Mouse (Mus musculus) telencephalon, adult 2 months (tissue): ENCODE measurements at regions not wholly inside any gene's neighbourhood (a gene's known extent, or its start where the extent isn't known, plus 50 kb on each side); places are given as distances from the start of the nearest gene placed in this dataset.

ENCODE experiments used
- DNase-seq: peaks from one replicate; pipeline ENCODE4 v3.0.0-alpha.2; 2011; ENCODE audit warnings: low read depth, low spot score

DNA sequence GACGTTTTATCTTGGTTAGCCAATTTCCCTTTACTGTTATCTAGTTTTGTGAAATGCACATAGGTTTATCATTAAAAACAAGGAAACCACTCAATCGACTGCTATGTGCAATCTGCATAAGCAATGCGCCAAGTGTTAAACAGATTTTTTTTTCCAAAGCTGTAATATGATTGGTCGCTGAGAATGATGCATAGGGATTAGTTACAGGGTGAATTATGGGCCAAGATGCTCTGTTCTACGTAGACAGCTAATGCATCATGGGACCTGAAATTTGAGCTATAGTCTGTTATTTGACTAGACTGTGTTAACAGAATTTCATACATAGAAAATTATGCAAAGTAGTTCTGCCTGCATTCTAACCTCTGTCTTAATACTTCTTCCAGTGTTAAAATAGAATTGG, 284.0 kb downstream of the Basp1 start:
- no peak for DNase-seq

DNA sequence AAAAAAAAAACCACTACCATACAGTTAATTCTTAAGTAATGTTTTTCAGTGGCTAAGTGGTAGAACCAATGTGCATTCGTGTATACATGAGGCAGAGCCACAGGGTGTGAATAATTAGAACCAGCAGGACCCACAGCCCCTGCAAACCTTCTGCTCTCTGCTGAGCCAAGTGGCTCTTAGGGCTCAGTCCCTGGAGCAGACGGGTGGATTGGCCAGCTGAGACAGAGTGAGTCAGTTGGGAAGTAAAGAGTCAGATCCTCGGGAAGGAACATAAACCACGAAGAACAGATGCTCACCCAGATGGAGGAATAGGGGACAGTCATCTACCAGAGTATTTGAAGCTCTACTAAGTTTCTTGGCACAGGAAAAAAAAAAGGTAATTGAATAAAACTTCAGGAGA, 293.1 kb downstream of the Basp1 start:
- DNase-seq, result peak; percentile 57

DNA sequence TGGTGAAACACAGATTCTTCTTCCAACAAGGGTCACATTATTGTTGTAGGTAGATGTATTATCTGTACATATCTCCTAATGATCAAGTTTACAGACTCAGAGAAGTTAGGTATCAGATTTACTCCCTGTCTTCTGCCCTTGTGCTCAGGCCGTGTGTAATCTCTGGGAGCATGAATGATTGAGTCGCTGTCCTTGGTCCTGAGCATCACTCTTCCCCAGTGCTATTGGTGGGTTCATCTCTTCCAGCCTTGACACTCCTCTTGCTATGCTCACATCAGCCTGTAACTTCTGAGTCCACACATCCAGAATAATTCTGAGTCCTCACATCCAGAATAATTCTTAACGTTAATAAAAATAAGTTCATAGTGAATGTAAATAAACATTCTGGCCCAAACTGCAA, 295.6 kb downstream of the Basp1 start:
- DNase-seq, result no peak

DNA sequence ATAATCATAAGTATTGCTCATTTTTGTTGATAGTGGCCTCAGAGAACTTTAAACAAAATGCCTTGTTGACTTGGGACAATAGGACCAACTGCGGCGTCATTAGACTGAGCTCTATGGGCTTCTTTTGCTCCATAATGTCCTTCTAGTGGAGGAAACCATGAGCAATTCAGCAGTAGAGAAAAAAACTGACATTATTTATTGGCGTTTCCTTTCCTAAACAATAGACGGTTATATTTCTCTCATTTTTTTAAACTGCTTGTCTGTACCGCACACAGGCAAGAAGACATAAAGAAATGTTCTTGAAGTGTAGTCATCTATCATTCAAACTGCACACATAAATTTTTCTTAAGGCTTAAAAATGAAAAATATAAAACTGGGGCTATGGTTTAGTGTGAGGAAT, 310.8 kb downstream of the Basp1 start:
- DNase-seq, result no peak

DNA sequence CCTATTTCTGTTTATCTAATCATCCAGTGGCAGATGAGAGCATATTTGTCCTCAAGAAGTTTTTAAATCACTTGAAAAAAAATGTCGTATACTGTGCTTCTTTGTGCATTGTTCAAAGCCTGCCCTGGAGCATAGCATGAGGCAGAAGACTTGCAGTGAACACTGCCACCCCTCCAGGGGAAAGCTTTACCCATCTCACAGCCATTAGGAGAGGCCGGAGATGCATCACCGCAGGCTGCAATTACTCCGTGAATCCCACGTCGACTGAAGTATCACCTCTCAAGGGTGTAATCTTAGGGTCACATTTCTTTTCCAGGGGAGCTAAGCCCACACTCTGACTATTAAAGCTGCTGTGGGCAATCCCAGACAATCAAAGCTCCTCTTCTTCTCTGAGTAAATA, 319.8 kb downstream of the Basp1 start:
- no peak for DNase-seq

DNA sequence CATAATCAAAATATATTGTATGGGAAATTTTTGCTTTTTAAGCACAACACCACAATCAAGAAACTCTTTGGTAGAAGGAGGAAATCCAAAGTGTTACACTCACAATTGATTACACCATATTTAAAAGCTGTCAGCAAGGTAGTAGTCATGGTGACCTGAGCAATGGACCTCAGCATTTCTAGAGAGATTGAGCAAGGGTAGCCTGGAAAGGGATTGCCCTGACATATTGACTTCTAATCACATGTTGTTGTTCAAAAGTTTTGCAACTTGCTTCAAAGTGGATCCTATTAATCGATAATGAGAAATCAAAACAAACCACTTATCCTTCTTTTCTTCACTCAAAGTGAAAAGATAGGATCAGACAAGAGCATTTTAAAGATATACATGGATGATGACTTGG, 343.9 kb downstream of the Basp1 start:
- no peak for DNase-seq

DNA sequence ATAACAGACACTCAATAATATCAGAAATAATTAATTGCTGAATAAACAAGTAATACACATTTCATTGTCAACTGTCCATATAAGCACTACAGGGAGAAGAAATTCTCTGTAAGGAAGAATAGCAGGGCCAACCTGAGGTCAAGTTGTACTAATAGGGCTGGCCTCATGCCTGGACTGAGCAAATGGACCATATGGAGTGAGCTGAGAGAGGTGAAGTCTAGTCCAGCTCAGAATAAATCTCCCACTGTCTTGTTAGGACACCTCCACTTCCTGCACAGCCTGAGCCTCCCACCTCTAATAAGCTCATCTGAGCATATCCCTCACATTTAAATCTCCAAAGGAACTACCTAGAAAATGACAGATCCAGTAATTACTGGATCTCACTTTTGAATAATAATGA, 354.2 kb downstream of the Basp1 start:
- no peak for DNase-seq

DNA sequence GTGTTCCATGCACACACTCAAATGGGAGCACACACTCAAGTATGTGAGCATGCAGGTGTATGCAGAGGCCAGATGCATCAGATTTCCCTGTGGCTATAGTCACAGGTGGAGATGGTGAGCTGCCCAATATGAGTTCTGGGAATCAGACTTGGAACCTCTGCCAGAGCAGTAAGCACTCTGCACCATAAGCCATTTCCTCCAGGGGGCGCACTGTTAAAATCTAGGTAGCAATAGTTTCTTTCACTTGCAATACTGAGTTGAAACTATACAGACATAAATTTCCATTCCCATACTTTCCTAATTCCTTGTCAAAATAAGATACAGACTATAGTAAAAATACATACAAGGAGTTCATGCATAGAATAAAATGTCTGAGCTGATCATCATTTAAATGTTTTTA, 365.7 kb downstream of the Basp1 start:
- DNase-seq, result no peak

DNA sequence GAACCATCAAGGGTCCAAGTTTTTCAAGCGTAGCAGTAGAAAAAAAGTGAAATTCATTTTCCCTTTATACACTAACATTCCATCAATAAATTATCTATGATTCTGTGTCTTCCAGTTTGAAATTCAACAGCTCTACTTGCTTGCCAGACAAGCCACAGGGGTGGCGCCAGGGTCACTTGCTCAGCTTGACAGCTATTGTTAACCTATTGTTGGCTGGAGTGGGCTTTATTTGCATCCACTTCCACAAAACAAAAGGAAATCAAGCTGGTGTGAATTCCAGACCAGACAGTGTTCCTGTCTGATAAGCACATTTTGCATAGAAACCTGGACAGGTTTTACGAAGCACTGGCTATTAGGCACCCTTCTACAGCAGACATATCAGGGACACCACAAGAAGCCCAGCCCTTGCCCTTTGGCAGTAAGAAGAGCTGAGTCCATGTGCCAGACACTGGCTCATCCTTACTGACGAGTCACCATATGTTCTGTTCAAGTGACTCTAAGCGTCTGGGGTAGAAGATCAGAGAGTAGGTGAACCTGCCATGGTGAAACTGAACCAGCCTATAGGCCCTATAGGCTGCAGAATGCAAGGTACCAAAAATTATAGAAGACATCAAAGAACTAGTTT, 366.9 kb downstream of the Basp1 start:
- DNase-seq, result no peak

DNA sequence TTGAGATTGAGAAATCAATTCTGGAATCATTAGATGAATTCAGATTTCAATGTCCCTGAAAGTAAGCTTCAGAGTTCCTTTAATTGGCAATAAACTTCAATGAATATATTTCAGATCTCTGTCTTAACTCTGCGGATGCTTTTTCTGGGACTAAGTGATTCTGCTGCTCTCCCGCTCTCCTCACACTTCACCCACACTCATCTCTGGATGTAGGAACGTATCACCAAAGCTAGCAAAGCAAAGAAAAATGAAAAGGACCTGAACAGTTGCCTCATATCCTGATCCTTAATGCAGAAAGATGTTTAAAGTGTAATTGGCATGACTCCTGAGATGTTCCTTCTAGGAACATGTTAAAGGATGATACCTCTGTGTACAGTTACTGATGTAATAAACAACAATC, 377.3 kb downstream of the Basp1 start:
- DNase-seq, result peak; percentile 82

DNA sequence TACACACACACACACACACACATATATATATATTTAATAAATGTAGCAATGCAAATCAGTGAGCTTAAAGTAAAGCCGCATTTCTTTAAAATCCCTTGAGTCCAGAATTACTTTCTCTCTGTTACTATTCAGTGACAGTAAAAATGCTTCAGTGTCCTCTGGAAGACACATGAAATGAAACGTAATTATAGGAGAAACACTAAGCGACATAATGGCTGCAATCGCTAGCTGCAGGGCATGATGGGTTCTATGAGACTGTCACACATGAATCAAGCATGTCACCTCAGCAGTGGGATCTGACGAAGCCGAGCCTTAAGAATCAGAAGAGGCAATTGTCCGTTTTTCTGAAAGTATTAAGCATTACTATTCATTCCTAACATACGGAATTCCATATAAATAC, 385.7 kb downstream of the Basp1 start:
- DNase-seq, result no peak

DNA sequence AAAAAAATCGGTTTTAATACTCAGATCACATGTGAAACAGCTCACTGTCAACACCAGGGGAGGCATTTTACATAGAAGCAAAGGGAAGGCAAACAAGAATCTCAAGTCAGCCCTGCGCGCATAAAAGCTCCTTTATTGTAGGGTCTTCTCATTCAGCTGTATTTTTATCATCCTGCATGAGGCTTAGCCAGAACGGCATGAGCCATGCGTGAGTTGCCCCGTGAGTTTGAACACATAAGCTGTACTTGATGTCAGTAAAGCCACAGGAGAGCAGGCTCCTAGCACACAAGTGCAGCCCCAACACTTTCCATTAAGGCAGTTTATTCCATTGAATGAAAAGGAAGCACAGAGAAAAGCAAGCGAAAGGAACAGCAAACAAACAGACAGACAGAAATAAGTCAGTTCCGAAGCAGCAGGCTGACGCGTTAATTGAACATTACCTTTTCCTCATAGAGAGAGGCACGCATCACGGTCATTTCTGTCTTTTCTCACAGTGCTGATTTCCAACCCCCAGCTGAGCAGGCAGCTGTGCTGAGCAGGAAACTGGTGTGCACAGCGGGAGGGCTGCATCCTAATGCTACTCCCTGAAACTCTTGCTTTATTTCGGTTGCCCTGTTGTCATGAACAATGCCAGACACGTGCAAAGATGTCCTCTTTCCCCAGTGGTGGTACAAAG, 386.6 kb downstream of the Basp1 start:
- DNase-seq, result no peak

DNA sequence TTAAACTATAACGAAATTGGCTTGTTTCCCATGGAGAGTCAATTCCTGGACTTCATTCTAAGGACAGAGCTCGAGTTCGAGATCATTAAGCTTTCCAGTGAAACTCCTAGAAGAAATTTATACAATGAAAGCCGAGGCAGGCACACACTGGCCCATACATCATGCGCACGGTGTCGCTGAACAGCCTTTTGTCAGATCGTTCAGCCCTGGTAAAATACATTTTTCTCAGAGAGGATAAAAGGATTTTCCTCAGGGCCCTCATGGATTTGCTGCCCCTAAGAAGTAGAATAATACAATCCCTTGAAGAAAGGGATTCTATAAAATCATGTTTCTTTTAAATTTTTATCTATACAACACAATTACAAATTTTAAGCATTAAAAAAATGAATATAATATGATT, 387.2 kb downstream of the Basp1 start:
- DNase-seq, result no peak

DNA sequence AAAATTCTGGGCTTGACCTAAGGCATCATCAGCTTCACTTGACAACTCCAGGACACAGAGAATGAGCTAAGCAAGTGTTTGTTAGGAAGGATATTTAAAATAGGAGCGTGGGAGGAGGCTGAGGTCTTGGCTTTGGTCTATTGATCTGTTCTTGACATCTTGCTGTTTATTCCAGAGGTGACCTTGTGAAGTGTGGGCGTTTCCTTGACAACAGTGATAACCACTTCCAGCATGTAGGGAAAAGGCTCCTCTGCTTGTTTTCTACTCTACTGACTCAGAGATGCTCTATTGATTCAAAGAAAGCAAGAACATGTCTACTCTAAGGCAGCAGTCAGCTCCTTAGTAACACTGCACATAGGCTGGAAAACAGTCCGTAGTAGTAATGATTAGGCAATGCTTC, 392.6 kb downstream of the Basp1 start:
- no peak for DNase-seq

DNA sequence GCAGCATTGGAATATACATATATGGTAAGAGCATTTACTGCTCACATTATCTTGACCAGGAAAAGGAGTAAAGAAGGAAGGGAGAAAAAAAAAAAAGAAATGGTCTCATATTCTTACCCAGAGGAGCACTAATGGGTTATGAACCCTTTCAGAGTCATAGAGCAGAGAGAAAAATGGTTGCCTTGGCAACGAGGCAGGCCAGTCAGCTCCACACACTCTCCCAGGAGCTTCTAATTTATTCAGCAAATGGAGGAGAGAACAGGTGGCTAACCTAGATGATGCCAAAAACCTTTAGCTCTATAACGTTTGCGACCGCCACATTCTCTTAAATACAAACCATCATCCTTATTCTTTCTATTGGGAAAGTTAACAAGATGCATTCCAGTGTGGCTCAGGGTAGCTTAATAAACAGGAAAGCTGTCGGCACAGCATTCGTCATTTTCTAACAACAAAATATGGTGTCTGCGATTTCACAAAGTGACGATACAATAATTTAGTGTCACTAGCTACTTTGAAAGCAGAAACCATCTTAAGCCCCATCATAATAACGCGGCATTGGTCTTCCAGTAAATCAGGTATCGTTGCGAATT, 394.1 kb downstream of the Basp1 start:
- DNase-seq, result peak; percentile 75

DNA sequence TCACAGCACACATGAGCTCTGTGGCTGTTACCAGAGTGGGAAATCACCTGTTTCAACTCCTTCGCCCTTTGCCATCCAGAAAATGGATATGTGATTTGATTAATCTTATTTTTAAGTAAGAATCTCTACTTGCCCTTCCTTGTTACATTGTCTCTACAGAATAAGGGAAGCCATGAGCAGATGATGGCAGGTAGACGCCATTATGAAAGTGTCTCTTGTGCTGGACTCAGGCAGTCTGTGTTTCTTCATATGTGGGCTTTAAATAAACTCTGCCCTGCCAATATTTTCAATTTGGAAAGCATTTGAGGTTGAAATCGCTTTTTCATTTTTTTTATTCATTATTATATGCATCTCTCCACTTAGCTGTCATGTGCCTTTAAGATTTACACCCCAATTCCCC, 394.6 kb downstream of the Basp1 start:
- no peak for DNase-seq

DNA sequence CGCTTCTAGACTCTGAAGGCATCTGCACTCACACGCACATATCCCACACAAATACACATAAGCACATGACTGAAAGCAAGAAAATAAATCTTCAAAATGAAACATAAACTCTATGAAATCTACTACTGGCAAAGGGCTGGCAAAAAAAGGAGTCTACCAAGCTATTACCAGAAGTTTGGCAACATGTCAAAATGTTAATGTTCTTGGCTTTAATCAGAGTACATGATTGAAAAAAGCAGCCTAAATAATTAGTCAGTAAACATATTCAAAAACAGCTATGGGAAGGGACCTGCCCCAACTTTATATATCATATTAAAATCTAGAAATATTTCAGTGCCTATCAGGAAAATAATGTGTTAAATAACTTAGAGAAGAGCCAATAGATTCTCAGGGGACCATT, 405.8 kb downstream of the Basp1 start:
- no peak for DNase-seq

DNA sequence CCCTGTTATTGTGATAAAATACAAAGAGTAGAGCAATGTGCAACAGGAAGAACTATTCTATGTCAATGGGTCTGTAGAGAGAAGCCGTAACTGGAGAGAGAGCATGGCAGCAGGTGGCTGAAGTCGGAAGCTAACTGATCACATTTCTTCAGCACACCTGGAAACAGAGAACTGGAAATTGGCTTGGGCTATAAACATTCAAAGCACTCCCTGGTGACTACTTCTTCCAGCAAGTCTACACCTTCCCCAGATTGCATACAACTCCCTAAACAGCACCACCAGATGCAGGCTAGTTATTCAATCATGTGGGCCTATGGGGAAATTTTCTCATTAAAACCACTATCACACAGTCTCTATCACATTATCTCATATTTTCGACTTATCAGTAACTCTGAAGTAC, 413.4 kb downstream of the Basp1 start:
- no peak for DNase-seq

DNA sequence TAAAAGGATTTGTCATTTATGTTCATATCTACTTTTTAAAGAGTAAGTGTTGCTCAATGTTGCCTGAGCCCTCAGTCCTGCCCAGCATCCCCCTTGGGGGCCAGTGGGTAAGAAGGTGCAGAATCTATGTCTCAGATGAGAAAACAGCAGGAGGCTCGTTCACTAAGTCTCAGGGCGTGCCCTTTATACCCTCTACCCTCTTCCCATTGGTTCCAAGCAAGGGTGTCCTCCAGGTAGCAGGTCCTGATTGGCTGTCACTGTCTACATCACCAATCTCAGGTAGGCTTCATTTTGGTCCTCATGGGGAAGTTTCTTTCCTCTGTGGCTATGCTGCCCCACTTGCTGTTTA, 420.3 kb downstream of the Basp1 start:
- no peak for DNase-seq

DNA sequence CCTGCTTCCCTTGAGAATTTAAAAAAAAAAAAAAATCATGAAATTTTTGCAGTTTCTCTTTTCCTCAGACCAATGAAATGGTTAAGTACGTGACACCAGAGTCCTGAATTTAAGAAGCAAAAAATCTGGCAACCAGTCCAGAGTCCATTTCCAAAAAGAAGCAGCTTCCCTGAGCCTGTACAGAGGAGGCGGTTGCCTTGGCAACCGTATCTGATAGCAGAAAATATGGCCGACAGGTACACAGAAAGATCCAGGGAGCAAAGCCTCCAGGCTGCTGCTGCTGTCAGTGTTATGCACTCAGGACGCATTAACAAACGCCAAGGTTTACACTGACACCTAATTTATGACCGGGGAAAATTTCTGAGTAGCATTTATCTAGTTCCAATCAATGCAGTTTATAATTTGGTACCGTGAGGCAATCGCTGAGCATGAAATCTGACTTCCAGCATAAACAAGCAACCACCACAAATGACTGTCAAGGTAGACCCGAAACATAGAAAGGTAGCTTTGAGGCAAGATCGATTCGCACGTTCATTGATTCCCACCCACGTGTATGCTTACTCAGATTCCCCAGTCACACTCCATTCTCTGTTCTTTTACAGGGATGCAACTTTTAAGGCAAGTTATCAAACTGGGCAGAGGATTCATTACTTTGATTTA, 420.8 kb downstream of the Basp1 start:
- DNase-seq, result peak; percentile 63

DNA sequence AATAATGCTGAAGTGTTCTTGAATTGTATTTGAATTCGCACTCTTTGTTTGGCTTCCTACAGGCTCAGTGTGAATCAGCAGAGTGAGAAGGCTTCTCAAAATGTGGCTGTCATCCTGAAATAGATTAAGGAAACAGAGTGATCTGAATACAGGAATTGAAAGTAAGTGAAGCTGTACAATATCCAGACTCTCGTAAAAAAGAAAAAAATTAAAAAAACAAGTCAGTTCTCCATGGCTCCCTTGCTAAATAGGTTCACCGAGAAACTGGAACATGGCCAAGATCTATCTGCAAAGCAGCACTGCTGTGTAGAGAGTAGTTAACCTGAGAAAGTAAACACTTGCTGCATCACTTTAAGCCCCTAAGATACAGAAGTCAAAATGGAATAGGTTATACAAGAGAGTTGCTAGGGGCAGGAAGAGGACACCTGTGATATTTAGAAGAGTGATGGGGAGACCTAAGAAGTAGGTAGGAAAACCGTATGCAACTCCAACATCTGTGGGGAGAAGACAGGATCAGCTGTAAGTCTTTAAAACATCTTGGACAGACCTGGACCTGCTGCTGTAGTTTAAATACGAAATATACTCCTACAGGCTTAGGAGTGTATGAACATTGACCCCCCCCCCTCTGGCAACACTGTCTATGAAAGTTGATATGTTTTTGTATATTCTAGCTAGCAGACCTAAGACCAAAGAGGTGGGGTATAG, 423.3 kb downstream of the Basp1 start:
- DNase-seq, result peak; percentile 72

DNA sequence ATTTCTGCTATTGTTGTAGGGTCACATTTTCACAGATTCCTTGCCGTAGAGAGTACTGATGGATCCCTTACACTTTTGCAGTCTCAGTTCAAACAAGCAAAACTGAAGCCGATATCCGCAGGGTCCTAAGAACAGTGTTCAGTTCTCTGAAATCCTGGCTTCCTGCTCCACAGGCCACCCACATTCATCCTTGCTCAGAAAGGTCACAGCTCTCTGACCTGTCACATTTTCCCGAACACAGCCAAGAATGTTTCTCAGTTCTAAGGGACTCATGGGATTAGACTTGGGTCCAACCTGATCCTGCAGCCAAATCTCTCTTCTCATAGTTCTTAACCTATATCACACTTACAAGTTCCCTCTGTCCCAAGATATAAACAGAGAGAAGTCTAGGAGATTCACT, 432.7 kb downstream of the Basp1 start:
- DNase-seq, result no peak
